Comparison of ENCODE assay signal across 12 mouse cellular contexts in genomic region chr15:88490316-88491090, GRCm38 (mm10).
DNase-seq lines count a peak whose midpoint lies in the region; ATAC-seq and TF ChIP-seq lines count a peak whose summit lies in the region.
"Had no signal": no experiment of that assay in that cellular context is flagged by ENCODE, and none has a peak within 500 bp of the region (broad histone marks: within the 10 kb centered on the region; RNA-seq: fewer than 3 reads in every experiment).

No protein-coding gene starts in this region.

- H3K4me1 ChIP-seq in liver, adult 2 months (ENCODE audit: control insufficient read depth, insufficient read depth, low read length), result no peaks in the 10 kb centered on the region
- no peaks in the 10 kb centered on the region for H3K4me1 ChIP-seq in liver, embryonic 12.5 days
- H3K4me1 ChIP-seq: intestine, embryonic 15.5 days; neural tube, embryonic 12.5 days had no signal

- H3K9ac ChIP-seq in liver, adult 2 months (ENCODE audit: low read depth, low read length), result no peak overlapping the region
- no peak overlapping the region for H3K9ac ChIP-seq in liver, embryonic 12.5 days
- H3K9ac ChIP-seq: intestine, embryonic 15.5 days; neural tube, embryonic 12.5 days had no signal

- H3K79me2 ChIP-seq in liver, adult 2 months (ENCODE audit: control insufficient read depth, insufficient read depth, low read length), result no peaks in the 10 kb centered on the region

- no peak overlapping the region for H3K4me2 ChIP-seq in liver, embryonic 12.5 days
- H3K4me2 ChIP-seq: intestine, embryonic 15.5 days; neural tube, embryonic 12.5 days had no signal

- H3K4me3 ChIP-seq in liver, adult 2 months (ENCODE audit: insufficient read depth, low read depth, low read length), result no peak overlapping the region
- H3K4me3 ChIP-seq in liver, embryonic 12.5 days, result no peak overlapping the region
- H3K4me3 ChIP-seq: heart, adult 2 months; intestine, embryonic 15.5 days; neural tube, embryonic 12.5 days had no signal

- H3K27me3 ChIP-seq in liver, adult 2 months (ENCODE audit: control insufficient read depth, insufficient read depth, low read length), result no peaks in the 10 kb centered on the region
- H3K27me3 ChIP-seq in liver, embryonic 12.5 days (replicated peaks), result no peaks in the 10 kb centered on the region
- H3K27me3 ChIP-seq: intestine, embryonic 15.5 days; neural tube, embryonic 12.5 days had no signal

- peak; percentile 25 for DNase-seq in liver, adult 2 months (ENCODE audit: extremely low read depth, low read depth, low spot score)
- DNase-seq in A20 (ENCODE audit: low read depth, low spot score) (peak; percentile 84), ZHBTc4 (ENCODE audit: low read depth, low spot score) (peak; percentile 3)
- no peak for DNase-seq in cerebellum, postnatal 14 days
- DNase-seq in layer of hippocampus, postnatal 14 days (ENCODE audit: low spot score in 2 of 2), result no peak
- DNase-seq in urinary bladder, postnatal 36 days (ENCODE audit: low spot score in 2 of 2), result no peak
- DNase-seq: right cerebral cortex, postnatal 25 days had no signal

- no peak for ATAC-seq in liver, embryonic 12.5 days
- ATAC-seq in megakaryocyte progenitor cell, adult 5-6 weeks (replicated peaks; ENCODE audit: poor library complexity), result peak; percentile 97
- ATAC-seq: intestine, embryonic 15.5 days had no signal

- WGBS in liver, adult 2 months, result 60% methylated on average over 12 of the region's 12 CpGs
- WGBS in liver, embryonic 12.5 days (ENCODE audit: insufficient replicate concordance), result 27% methylated on average over 12 of the region's 12 CpGs

- no peak for TF ChIP-seq POLR2A in liver, adult 2 months (IDR thresholded peaks at IDR 0.05; ENCODE audit: extremely low read depth, insufficient read depth, low read length)

- TF ChIP-seq CTCF in liver, adult 2 months (IDR thresholded peaks at IDR 0.05; ENCODE audit: low read depth, low read length), result no peak

- H3K36me3 ChIP-seq in liver, adult 2 months (ENCODE audit: control insufficient read depth, insufficient read depth, low read length), result no peaks in the 10 kb centered on the region
- no peaks in the 10 kb centered on the region for H3K36me3 ChIP-seq in liver, embryonic 12.5 days
- H3K36me3 ChIP-seq: intestine, embryonic 15.5 days; neural tube, embryonic 12.5 days had no signal

- H3K9me3 ChIP-seq in liver, embryonic 12.5 days (replicated peaks), result no peaks in the 10 kb centered on the region
- H3K9me3 ChIP-seq: intestine, embryonic 15.5 days; neural tube, embryonic 12.5 days had no signal

- no peak overlapping the region for H3K27ac ChIP-seq in liver, adult 2 months (replicated peaks; ENCODE audit: insufficient read depth, low read depth, low read length)
- no peak overlapping the region for H3K27ac ChIP-seq in liver, embryonic 12.5 days
- H3K27ac ChIP-seq: heart, adult 2 months; intestine, embryonic 15.5 days; neural tube, embryonic 12.5 days had no signal

Comparison
In these comparisons a context has a peak if more than half of its experiments do, and no peak if none do; other contexts are left out.
1. DNase-seq: peak in liver, adult 2 months (single experiment), A20 (single experiment) and ZHBTc4 (single experiment); none in cerebellum, postnatal 14 days (0 of 2), layer of hippocampus, postnatal 14 days (0 of 2) and urinary bladder, postnatal 36 days (0 of 2).